Mouse (Mus musculus) left cerebral cortex, postnatal 10 days (tissue): Measurements from ENCODE around the gene Atn1. TPM values are rescaled to one million over a fixed set of nuclear protein-coding genes. Genes with fewer than 3 reads are reported as not detected.

Source experiments
- DNase-seq, 2 experiments: peaks; one replicate each; pipeline ENCODE4 v3.0.0; 2021 to 2022; ENCODE audit warnings: low spot score in 2 of 2, mixed read lengths in 1 of 2; ENCODE audit errors: extremely low spot score in 1 of 2
- intact Hi-C: fragments of 180-260 bp; cut with DNase I; formaldehyde crosslinking; loops from one replicate; pipeline ENCODE4 v1.15.1; 2025
- total RNA-seq, 2 experiments: library from RNA; stranded (reverse); gene quantifications; 2 replicates each; pipeline ENCODE4 v1.2.3; 2021

Atn1 gene
- total RNA-seq, 2 experiments from 2014 or later = 156 to 158 TPM

DNA sequence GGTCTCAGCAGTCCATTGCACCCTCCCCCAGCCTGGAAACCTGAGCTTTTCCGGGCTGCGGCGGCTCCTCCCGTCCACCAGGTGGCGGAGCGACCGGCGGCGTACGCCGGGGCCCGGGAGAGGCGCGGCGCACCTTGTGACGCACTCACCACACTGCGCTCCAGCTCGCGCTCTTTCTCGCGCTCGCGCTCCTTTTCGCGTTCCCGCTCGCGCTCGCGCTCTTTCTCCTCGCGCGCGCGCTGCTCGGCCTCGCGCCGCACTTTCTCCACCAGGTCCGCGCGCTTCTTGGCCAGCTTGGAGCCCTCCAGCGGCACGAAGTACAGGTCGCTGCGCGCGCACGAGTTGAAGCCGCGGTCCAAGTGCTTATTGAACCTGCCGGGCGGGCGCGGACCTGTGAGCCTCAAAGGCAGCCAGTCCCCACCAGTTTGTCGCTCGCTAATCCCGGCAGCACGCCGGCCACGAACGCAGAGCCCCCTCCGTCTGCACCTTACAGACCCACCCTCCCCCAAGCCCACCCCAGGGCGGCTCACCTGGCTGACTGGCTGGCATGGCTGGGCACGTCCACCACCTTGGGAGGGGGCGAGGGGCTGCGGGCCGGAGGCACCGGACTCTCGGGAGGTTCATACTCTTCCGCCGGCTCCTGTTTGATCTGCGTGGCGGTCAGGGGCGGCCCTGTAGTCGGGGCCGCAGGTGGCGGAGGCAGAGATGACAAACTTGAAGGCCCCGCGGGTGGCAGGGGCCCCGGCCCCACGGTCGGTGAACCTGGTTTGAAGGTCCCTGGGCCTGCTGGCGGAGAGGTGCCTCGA, 10.6 kb downstream of the Atn1 start:
- intact Hi-C loops = no loop called here
- DNase-seq = peak; percentile 92 to 95

GRCm38 (mm10) chr6:124744755-124745321, 11.5 kb downstream of the Atn1 start:
- intact Hi-C loops = no loop called here
- DNase-seq = peak in 1 of 2 experiments; percentile 72

GRCm38 (mm10) chr6:124743647-124744046, 12.7 kb downstream of the Atn1 start:
- intact Hi-C loops = no loop called here
- DNase-seq = peak in 1 of 2 experiments; percentile 49

DNA sequence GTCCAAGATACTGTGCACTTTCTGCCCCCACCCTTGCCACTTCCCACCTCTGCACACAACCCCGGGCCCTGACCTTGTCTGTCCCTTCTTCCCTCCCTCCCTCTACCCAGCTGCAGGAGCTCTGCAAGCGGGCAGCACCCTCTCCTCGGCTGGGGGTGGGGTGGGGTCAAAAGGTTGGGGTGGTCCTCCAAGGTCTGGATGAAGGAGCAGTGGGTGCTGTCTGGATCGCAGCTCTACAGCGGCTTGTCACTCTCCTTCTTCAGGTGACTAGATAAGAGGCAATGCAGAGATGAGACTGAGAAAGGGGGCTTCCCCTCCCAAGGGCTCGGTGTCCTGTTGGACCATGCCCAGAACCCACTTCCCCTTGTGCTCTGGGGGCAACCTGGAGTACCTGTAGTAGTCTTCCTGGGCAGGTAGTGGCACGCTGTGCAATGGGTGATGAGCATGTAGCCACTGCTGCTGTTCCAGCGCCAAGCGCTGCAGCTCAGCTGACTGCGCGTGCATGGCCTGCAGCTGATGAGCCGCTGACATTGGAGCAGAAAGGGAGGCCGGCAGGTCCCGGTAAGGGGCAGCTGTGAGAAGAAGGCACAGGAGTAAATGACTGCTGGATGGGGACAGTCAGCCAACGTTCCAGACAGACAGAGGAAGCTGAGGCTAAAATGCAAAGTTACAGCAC, 13.3 kb downstream of the Atn1 start:
- DNase-seq = peak in 1 of 2 experiments; percentile 59
- intact Hi-C loops = no loop called here

DNA sequence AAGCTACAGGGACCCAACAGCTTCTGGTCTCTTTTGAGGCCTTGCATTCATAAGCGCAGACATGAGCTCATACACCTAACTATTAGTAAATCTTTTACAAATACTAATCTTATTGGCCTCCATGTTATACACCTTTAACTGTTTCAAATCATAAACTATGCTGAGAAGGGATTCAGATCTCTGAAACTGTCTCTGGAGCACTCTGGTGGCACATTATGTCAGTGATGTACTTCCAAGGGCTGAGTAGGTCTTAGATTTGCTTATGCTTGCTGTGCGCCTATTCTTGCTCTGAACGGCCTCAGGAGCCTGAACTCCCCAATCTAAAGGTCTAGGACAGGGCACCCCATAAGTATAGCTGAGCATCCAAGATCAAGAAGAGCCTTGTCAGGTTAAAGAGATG, 14.5 kb downstream of the Atn1 start:
- intact Hi-C loops = no loop called here
- DNase-seq = no peak

GRCm38 (mm10) chr6:124740888-124741761, 15.2 kb downstream of the Atn1 start, which contains the start of gene Grcc10:
Grcc10 (minus strand) TSS chr6:124741374.
- intact Hi-C loops = no loop called here
- DNase-seq = peak; percentile 91 to 95

DNA sequence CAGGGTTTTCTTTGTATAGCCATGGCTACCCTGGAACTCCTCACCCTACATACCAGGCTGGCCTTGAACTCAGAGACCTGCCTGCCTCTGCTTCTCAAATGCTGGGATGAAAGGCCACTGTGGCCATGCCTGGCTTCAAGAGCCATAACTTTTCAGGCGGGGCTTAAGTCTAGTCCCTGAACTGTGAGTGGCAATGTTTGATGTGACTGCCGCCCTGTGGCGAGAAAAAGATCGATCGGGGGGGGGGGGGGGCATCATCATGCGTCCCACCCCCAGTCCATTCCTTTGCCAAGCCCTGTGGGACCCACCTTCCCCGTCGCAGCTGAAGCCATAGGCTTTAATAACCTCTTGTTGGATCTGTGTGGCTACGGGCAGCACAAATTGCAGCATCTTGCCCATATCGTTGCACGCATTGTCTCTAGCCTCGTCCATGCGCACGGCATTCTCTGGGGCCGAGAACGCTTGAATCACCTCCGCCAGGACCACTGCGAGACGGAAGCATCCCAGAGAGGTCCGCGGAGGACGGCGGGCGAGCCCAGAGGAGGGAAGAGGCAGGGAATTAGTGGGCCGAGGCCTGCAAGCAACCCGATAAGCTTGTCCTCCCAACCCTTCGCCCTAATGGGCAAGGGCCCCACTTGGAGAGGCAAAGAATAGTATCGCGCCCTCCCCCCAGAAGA, 16.0 kb downstream of the Atn1 start:
- DNase-seq = peak; percentile 52 to 71

DNA sequence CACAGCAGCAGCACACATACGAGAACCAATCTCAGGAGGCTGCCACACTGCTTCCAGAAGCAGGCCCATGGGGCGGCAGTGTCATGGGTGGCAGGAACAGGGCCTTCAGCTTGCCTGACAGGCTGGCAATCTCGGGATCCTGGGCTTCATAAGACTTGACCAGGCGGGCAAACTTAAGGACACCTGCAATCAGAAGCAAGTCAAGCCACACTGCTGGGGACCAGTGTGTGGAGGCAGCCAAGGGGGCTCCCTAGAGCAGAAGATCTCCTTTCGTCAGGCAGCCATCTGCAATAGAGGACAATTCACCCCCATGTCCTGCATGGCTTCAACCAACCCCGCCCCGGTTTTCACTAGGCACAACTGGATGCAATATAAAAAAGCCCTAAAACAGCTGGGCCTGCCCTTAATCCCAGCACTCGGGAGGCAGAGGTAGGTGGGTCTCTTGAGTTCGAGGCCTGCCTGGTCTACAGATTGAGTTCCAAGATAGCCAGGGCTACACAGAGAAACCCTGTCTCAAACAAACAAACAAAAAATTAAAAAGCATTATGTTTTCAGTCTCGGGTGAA, 17.0 kb downstream of the Atn1 start:
- intact Hi-C loops = no loop called here
- no peak for DNase-seq

More for the DNA sequence above, 16.0 kb downstream of the Atn1 start:
- intact Hi-C loops = no loop called here

DNA sequence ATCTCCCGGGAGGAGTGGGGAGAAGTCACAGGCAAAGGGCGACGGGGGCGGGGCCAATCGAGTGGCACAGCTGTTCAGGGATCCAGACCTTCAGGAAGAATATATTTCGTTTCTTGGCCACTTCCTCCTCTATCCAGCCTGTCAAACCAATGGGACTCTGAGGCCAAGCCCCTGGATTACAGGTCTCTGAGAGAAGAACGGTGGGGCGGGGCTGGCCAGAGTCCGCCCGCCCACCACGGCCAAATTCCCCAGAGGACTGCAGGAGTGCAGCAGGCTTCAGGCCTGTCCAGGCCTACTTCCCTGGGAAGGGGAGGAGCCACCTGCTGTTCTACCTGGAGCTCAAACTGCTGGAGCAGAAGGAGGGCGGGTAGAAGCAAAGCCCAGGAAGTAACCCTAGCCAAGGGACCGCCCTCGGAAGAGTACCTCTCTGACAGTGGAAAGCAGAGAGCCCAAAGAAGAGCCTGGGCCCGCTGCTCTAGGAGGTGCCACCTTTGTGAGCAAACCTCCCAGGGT, 17.8 kb downstream of the Atn1 start, which contains the start of gene Ptpn6:
Gene Ptpn6, minus strand, starts transcription at position 204 of the 513 bp plus-strand sequence.
- peak in 1 of 2 experiments; percentile 62 for DNase-seq
- intact Hi-C loops = no loop called here

DNA sequence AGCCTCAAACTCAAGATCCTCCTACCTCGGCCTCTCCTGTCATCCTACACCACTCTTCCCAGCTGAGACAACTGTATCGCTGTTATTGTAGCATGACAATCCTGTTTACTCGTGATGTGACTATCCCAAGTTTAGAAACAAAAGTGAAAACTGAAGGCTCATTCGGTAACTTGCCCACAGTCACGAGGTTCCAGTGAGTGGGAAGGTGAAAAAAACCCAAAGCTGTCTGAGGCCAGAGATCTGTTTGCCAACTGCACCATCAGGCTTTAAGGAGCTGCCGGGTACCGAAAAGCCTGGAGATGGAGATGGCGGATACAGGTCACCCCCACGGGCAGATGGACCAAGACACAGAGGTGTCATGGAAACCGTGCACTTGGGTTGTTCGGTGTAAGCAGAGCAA, 19.3 kb downstream of the Atn1 start:
- DNase-seq = no peak

DNA sequence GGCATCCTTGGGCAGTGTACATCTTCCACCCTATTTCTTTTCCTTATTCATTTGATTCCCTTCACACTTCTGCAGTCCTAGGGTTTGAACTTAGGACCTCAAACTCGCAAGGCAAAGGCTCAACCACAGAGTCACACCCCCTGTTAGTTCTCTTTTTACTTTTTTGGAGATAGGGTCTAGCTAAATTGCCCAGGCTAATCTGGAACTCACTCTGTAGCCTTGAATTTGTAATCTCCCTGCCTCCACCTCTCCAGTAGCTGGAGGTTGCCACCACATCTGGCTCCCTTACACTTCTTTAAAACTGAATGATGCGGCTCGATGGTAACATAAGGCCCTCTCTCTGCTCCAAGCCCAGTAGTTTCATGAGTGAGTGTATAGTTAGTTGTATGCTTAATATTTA, 21.9 kb downstream of the Atn1 start:
- intact Hi-C loops = no loop called here
- DNase-seq = no peak

More for the DNA sequence above, 19.3 kb downstream of the Atn1 start:
- intact Hi-C loops = no loop called here

DNA sequence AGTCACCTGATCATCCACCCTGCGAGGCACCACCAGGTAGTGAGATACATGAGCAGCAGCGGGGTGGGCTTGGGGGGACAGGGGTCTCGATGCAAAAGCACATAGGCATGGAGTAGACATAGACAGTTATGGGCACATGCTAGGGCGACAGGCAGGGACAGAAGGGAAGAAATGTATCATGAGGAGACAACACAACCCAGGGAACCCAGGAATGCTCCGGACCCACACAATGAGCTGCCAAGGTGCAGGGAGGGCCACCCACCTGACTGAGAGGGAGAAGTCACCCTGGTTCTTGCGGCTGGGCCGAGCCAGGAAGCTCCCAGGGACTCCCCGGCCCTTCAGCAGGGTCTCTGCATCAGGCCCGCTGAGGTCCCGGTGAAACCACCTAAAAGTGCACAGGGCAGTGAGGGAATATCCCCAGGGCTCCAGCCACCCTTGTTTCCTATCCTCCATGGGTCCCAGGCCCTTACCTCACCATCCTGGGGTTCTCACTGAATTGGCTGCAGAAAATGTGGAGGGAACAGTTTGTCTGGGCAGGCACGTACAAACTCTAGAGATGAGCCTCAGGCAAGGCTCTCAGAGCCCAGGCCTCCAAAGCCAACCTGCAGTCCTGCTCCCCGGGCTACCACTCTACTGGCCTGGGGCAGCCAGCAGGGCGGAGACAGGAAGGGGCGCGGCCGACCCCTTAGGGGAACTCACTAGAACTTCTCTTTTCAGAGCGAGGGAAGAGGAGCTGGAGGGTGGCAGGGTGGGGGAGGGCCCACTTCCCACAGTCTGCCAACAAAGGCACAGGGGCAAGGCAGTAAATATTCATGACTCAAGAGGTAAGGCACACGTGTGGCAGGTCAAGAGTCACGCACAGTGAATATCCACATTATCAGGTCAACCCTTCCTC, 23.6 kb downstream of the Atn1 start:
- intact Hi-C loops = no loop called here
- DNase-seq = peak in 1 of 2 experiments; percentile 80

- intact Hi-C loops = no loop called here
- no peak for DNase-seq
These were observed 25.3 kb downstream of the Atn1 start for GRCm38 (mm10) chr6:124731038-124731437.

GRCm38 (mm10) chr6:124729850-124730705, 26.2 kb downstream of the Atn1 start:
- intact Hi-C loops = no loop called here
- no peak for DNase-seq

DNA sequence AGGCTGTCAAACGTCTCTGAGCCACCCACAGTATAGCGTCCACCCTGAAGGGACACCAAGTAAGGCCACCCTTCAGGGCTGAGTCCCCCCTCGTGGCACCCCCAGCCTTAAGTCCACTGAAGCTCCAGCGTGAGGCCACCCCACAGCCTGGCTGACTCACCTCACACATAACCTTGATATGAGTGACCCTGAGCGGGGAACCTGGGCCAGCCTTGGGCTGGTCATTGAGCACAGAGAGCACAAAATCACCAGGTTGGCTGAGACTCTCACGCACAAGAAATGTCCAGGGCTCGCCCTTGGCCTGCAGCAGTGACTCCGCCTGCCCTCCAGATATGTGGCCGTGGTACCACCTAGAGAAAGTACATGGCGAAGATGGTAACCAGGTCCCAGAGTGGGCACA, 27.7 kb downstream of the Atn1 start:
- DNase-seq = no peak
- intact Hi-C loops = no loop called here

- intact Hi-C loops = no loop called here
These were observed 31.9 kb downstream of the Atn1 start for GRCm38 (mm10) chr6:124724472-124724871.

More at GRCm38 (mm10) chr6:124724472-124724871, 31.9 kb downstream of the Atn1 start:
- DNase-seq = no peak
